18 mouse cellular contexts compared by ENCODE assay signal in the genomic region with DNA sequence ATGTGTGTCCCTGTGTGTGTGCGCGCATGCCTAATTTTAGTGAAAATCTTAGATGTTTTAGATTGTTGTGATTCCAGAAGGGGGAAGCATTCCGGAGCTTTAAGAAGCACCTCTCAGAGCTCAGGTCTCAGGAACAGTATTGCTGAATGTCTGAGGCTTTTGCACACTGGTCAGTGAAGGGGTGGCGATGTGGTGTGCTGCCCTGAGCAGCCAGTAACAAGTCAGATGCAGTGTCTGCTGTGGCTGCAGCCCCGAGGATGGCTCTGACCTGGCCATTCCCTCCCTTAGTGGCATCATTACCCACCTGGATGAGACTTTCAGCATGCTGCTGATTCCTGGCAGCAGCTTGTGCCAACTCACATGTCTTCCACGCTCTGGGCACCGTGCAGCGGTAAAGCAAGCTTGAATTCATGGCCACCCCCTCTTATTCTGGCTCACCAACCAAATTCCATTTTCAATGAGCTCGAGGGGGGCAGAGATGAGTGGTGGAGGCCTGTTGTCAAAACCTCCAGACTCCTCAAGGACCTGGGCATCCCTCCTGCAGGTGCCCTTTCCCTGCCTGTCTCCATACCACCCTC. TPM values are rescaled to one million over a fixed set of nuclear protein-coding genes. Genes with fewer than 3 reads are reported as not detected.
DNase-seq lines count a peak whose midpoint lies in the region; ATAC-seq and TF ChIP-seq lines count a peak whose summit lies in the region.
"Had no signal": no experiment of that assay in that cellular context is flagged by ENCODE, and none has a peak within 500 bp of the region (broad histone marks: within the 10 kb centered on the region; RNA-seq: fewer than 3 reads in every experiment).

No protein-coding gene starts in this region.

- TF ChIP-seq CTCF in cerebellum, adult 2 months (IDR thresholded peaks at IDR 0.05; ENCODE audit: borderline replicate concordance, insufficient read depth, low read depth, low read length), result no peak

- no peak overlapping the region for H3K4me2 ChIP-seq in hindbrain, embryonic 14.5 days (replicated peaks)
- H3K4me2 ChIP-seq in embryonic facial prominence, embryonic 15.5 days (replicated peaks), result no peak overlapping the region
- no peak overlapping the region for H3K4me2 ChIP-seq in midbrain, embryonic 14.5 days (ENCODE audit: low read length)
- H3K4me2 ChIP-seq: heart, embryonic 13.5 days; midbrain, embryonic 15.5 days had no signal

- TF ChIP-seq POLR2A in cerebellum, adult 2 months (IDR thresholded peaks at IDR 0.05; ENCODE audit: borderline replicate concordance, insufficient read depth, low read length), result no peak

- H3K9me3 ChIP-seq in hindbrain, embryonic 10.5 days, result no peaks in the 10 kb centered on the region
- no peaks in the 10 kb centered on the region for H3K9me3 ChIP-seq in hindbrain, embryonic 14.5 days (ENCODE audit: control insufficient read depth, low read length)
- no peaks in the 10 kb centered on the region for H3K9me3 ChIP-seq in embryonic facial prominence, embryonic 15.5 days (replicated peaks)
- H3K9me3 ChIP-seq in midbrain, embryonic 14.5 days (ENCODE audit: control insufficient read depth, low read length), result no peaks in the 10 kb centered on the region
- H3K9me3 ChIP-seq: midbrain, embryonic 15.5 days had no signal

- DNase-seq in cerebellum, postnatal 25 days, result peak; percentile 11 to 12
- DNase-seq in cerebellum, adult 2 months, result no peak
- no peak for DNase-seq in hindbrain, embryonic 10.5 days (ENCODE audit: low spot score)
- no peak for DNase-seq in hindbrain, embryonic 14.5 days (ENCODE audit: low spot score)
- peak; percentile 52 for DNase-seq in brain, adult 2 months (ENCODE audit: low read depth, low spot score)
- no peak for DNase-seq in midbrain, embryonic 14.5 days
- DNase-seq in layer of hippocampus, postnatal 36 days, result no peak
- DNase-seq: adrenal gland, postnatal 36 days; gastrocnemius, postnatal 36 days; kidney, adult 9 months; right cerebral cortex, adult 18-20 months; thymus, postnatal 4 days had no signal

- H3K27me3 ChIP-seq in cerebellum, adult 2 months (ENCODE audit: control insufficient read depth, insufficient read depth, low read length), result no peaks in the 10 kb centered on the region
- H3K27me3 ChIP-seq in hindbrain, embryonic 10.5 days (ENCODE audit: insufficient read depth, poor library complexity, severe bottlenecking), result no peaks in the 10 kb centered on the region
- H3K27me3 ChIP-seq in hindbrain, embryonic 14.5 days (ENCODE audit: control insufficient read depth, insufficient read depth, low read length), result no peaks in the 10 kb centered on the region
- H3K27me3 ChIP-seq in embryonic facial prominence, embryonic 15.5 days, result no peaks in the 10 kb centered on the region
- H3K27me3 ChIP-seq in midbrain, embryonic 14.5 days (ENCODE audit: control insufficient read depth, insufficient read depth, low read length), result no peaks in the 10 kb centered on the region
- H3K27me3 ChIP-seq: heart, embryonic 13.5 days; midbrain, embryonic 15.5 days had no signal

- no peak overlapping the region for H3K27ac ChIP-seq in cerebellum, adult 2 months (ENCODE audit: insufficient read depth, low read length)
- 0 out of 2 replicates have a peak overlapping the region, but pooled peaks have one; percentile 23 for H3K27ac ChIP-seq in hindbrain, embryonic 10.5 days
- no peak overlapping the region for H3K27ac ChIP-seq in hindbrain, embryonic 14.5 days
- H3K27ac ChIP-seq in embryonic facial prominence, embryonic 15.5 days (replicated peaks), result 0 out of 2 replicates have a peak overlapping the region, but pooled peaks have one; percentile 13
- no peak overlapping the region for H3K27ac ChIP-seq in midbrain, embryonic 14.5 days (replicated peaks; ENCODE audit: low read depth, low read length)
- H3K27ac ChIP-seq: heart, embryonic 13.5 days; left cerebral cortex, adult 2 months; midbrain, embryonic 15.5 days had no signal

- no peaks in the 10 kb centered on the region for H3K36me3 ChIP-seq in hindbrain, embryonic 10.5 days
- H3K36me3 ChIP-seq in hindbrain, embryonic 14.5 days (replicated peaks; ENCODE audit: control insufficient read depth, insufficient read depth), result no peaks in the 10 kb centered on the region
- peaks cover 16% of the 10 kb centered on the region; the same call in 1 of the 2 replicates for H3K36me3 ChIP-seq in embryonic facial prominence, embryonic 15.5 days
- H3K36me3 ChIP-seq in midbrain, embryonic 14.5 days (ENCODE audit: control insufficient read depth, insufficient read depth, low read length), result no peaks in the 10 kb centered on the region
- H3K36me3 ChIP-seq: heart, embryonic 13.5 days; midbrain, embryonic 15.5 days had no signal

- H3K4me3 ChIP-seq in cerebellum, adult 2 months (replicated peaks; ENCODE audit: insufficient read depth, low read depth, low read length), result no peak overlapping the region
- no peak overlapping the region for H3K4me3 ChIP-seq in hindbrain, embryonic 10.5 days
- H3K4me3 ChIP-seq in hindbrain, embryonic 14.5 days (replicated peaks; ENCODE audit: low read length), result no peak overlapping the region
- H3K4me3 ChIP-seq in embryonic facial prominence, embryonic 15.5 days (replicated peaks), result no peak overlapping the region
- H3K4me3 ChIP-seq in midbrain, embryonic 14.5 days (replicated peaks; ENCODE audit: low read depth, low read length), result no peak overlapping the region
- H3K4me3 ChIP-seq: heart, embryonic 13.5 days; left cerebral cortex, adult 2 months; midbrain, embryonic 15.5 days had no signal

- H3K9ac ChIP-seq in hindbrain, embryonic 14.5 days, result no peak overlapping the region
- no peak overlapping the region for H3K9ac ChIP-seq in embryonic facial prominence, embryonic 15.5 days
- H3K9ac ChIP-seq in midbrain, embryonic 14.5 days (replicated peaks; ENCODE audit: low read length), result no peak overlapping the region
- H3K9ac ChIP-seq: heart, embryonic 13.5 days; midbrain, embryonic 15.5 days had no signal

- H3K4me1 ChIP-seq in cerebellum, adult 2 months (ENCODE audit: control insufficient read depth, insufficient read depth, low read length), result no peaks in the 10 kb centered on the region
- peaks cover 21% of the 10 kb centered on the region; the same call in 1 of the 2 replicates for H3K4me1 ChIP-seq in hindbrain, embryonic 10.5 days (replicated peaks)
- H3K4me1 ChIP-seq in hindbrain, embryonic 14.5 days (replicated peaks; ENCODE audit: control insufficient read depth, insufficient read depth, low read length), result no peaks in the 10 kb centered on the region
- H3K4me1 ChIP-seq in embryonic facial prominence, embryonic 15.5 days, result peaks cover 24% of the 10 kb centered on the region
- H3K4me1 ChIP-seq in midbrain, embryonic 14.5 days (ENCODE audit: control insufficient read depth, insufficient read depth, low read length), result no peaks in the 10 kb centered on the region
- H3K4me1 ChIP-seq: midbrain, embryonic 15.5 days had no signal

- 39% methylated on average over 9 of the region's 9 CpGs for WGBS in cerebellum, adult 2 months
- WGBS in hindbrain, embryonic 10.5 days, result 84% methylated on average over 9 of the region's 9 CpGs
- 80% methylated on average over 9 of the region's 9 CpGs for WGBS in hindbrain, embryonic 14.5 days
- WGBS in embryonic facial prominence, embryonic 15.5 days, result 50% methylated on average over 9 of the region's 9 CpGs
- WGBS in midbrain, embryonic 14.5 days, result 83% methylated on average over 9 of the region's 9 CpGs

- no peak for ATAC-seq in hindbrain, embryonic 14.5 days (ENCODE audit: low FRiP score)
- ATAC-seq in embryonic facial prominence, embryonic 15.5 days (ENCODE audit: insufficient number of reproducible peaks, low FRiP score, low TSS enrichment, low read depth), result no peak
- ATAC-seq in midbrain, embryonic 14.5 days (ENCODE audit: low FRiP score, low TSS enrichment), result no peak
- ATAC-seq: activated CD4-positive, CD25-positive, alpha-beta regulatory T cell, adult 4 months; midbrain, embryonic 15.5 days had no signal

RNA-seq across cellular contexts. Expression of gene Twist2, which starts 44.2 kb away (rescaled TPM):
- 0.15 and 0.17 TPM in 2 replicates for polyA plus RNA-seq in cerebellum, adult 2 months (2012; rRNA removed)
- 19.7 and 19.8 TPM in 2 replicates for polyA plus RNA-seq in hindbrain, embryonic 10.5 days (2016; fragmentation: Nextera tagmentation; extraction: Ambion mirVana)
- 1.4 and 2.0 TPM in 2 replicates for polyA plus RNA-seq in hindbrain, embryonic 14.5 days (2014; fragmentation: Nextera tagmentation; extraction: Ambion mirVana)
- 71.8 and 86.8 TPM in 2 replicates for polyA plus RNA-seq in embryonic facial prominence, embryonic 15.5 days (2015; fragmentation: Nextera tagmentation; extraction: Ambion mirVana)
- 1.4 and 1.6 TPM in 2 replicates for polyA plus RNA-seq in midbrain, embryonic 14.5 days (2014; fragmentation: Nextera tagmentation; extraction: Ambion mirVana)
- 1 to 10 TPM; 1.0 to 1.7 TPM for total RNA-seq in layer of hippocampus, postnatal 36 days (2021)
- total RNA-seq: liver, adult 2 months had no signal
- polyA plus RNA-seq: activated CD4-positive, CD25-positive, alpha-beta regulatory T cell, adult 4 months had no signal

Comparison
In these comparisons a context has a peak if more than half of its experiments do, and no peak if none do; other contexts are left out.
1. DNase-seq: peak in cerebellum, postnatal 25 days (2 of 2) and brain, adult 2 months (single experiment); none in cerebellum, adult 2 months (0 of 2), hindbrain, embryonic 10.5 days (single experiment), hindbrain, embryonic 14.5 days (single experiment), midbrain, embryonic 14.5 days (single experiment) and layer of hippocampus, postnatal 36 days (0 of 2).
2. H3K27ac ChIP-seq: peak in hindbrain, embryonic 10.5 days (single experiment) and embryonic facial prominence, embryonic 15.5 days (single experiment); none in cerebellum, adult 2 months (single experiment), hindbrain, embryonic 14.5 days (single experiment) and midbrain, embryonic 14.5 days (single experiment).